Mouse (Mus musculus) adrenal gland, postnatal 4 days (tissue): ENCODE results near the gene Tdpoz2. TPM values are rescaled to one million over a fixed set of nuclear protein-coding genes. Genes with fewer than 3 reads are reported as not detected.
"Not testable (repeated sequence)": the region's sequence is repeated elsewhere in the genome, so short reads cannot be mapped to it uniquely, and the experiment has no call there.

Source experiments
- DNase-seq, 2 experiments: peaks; one replicate each; pipeline ENCODE4 v3.0.0; 2021 to 2022; ENCODE audit warnings: low spot score in 2 of 2, mixed read lengths in 2 of 2
- long read RNA-seq, 2 experiments: library from polyadenylated mRNA; stranded (forward); transcript quantifications; one replicate each; pipeline ENCODE4 v2.0.0; 2021
- total RNA-seq, 2 experiments: library from RNA; stranded (reverse); gene quantifications; 2 replicates each; pipeline ENCODE4 v1.2.3; 2021

Tdpoz2 gene
- 1 to 10 TPM; 1.5 to 1.9 TPM for total RNA-seq
- long read RNA-seq, experiment 1: 0 reads
- long read RNA-seq, experiment 2: 0 reads

DNA sequence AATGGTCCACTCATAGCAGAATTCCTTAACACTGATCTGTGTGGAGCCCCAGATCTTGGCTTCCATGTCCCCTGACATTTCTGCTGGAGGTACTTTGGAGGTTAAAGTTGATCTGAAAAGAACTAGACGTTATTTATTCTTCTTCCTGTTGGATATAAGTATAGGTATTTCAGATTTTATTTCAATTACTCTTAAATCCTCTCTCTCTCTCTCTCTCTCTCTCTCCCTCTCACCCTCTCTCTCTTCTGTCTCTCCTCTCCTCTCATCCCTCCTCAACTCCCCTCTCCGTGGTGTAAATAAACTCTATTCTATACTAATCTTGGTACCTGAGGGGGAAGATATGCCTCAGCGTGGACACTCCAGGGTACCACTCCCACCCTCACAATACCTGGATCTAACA is at the start of gene Tdpoz2:
Tdpoz2 (minus strand) TSS at position 101 of the 400 bp plus-strand sequence.
- DNase-seq: no peak

DNA sequence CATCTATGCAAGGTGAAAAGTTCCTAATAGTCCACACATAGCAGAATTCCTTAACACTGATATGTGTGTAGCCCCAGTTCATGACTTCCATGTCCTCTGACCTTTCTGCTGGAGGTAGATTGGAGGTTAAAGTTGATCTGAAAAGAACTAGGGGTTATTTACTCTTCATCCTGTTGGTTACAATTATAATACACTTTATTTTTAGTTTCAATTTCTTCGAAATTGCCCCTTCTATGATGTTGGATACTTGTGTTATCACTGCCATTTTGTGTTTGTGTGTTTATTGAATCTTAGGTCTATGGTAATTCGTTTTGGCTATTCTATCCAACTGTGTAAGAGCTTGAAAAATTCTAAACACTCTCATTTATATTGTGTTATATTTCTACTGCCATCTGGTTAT is 40.5 kb upstream of the Tdpoz2 start, which contains the start of gene Gm37596:
Gm37596 (minus strand) TSS at position 101 of the 400 bp plus-strand sequence.
- DNase-seq: not testable (repeated sequence)

DNA sequence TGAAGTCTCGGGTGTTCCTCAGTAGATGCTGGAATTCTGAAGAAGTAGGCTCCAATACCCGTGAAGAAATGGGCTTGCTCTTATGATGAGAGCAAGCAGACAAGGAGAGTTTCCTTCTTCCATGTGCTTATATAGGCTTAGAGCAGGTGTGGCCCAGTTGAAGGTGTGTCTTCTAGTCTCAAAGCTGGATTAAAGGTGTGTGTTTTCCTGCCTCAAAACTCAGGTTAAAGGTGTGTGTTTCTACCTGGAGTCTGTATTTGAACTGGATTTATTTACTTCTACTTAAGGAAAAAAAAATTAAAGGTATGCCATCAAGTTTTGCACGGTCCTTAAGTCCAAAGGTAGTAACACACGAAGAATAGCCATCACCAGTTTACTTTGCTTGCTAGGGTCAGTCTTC is 23.7 kb upstream of the Tdpoz2 start, which contains the start of gene Tdpoz1:
Tdpoz1 (minus strand) TSS at position 101 of the 400 bp plus-strand sequence.
- DNase-seq: not testable (repeated sequence)

DNA sequence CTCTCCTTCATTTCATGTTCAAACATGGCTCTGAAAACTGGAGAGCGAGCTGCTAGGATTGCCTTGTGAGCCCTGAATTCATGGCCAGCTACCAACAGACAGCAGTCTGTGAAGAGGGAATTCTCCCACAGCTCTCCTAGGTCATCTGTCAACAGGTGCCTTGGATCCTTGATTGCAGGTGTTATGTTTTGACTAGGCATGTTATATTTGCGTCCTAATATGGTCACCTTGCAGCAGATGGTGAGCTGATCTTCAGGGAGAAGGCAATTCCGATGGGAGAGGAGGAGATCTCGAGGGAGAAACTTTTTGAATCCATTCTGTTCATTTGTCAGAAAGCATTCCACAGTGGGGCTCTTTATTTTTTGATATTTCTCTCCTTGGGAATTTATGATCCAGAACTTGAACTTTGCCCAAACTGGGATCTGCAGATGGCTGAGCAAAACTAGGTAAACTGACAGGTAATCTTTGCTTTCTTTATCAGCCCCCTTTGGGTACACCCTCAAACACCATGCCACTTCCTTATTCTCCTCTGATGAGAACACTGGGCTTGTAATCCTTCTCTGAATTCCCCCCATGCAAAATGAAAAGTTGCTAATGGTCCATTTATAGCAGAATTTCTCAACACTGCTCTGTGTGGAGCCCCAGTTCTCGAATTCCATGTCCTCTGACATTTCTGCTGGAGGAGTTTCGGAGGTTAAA is 18.5 kb upstream of the Tdpoz2 start:
- not testable (repeated sequence) for DNase-seq

DNA sequence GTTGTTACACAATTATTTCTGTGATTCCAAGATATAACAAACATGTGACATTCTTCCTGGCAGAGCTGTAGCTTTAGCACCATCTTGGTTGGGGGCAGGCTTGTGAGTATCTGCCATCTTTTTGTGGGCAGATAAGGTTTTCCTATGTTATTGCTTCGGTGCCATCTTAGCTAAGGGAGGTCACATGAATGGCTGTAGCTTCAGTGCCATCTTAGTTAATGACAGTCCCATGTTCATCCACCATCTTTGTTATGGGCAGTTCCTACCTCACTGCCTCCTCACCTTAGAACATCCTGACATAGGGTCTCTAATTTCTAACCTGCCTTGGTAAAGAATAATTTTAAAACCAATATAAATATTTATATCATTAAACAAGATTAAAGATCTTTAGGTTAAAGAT is 1.8 kb upstream of the Tdpoz2 start:
- DNase-seq: no peak

DNA sequence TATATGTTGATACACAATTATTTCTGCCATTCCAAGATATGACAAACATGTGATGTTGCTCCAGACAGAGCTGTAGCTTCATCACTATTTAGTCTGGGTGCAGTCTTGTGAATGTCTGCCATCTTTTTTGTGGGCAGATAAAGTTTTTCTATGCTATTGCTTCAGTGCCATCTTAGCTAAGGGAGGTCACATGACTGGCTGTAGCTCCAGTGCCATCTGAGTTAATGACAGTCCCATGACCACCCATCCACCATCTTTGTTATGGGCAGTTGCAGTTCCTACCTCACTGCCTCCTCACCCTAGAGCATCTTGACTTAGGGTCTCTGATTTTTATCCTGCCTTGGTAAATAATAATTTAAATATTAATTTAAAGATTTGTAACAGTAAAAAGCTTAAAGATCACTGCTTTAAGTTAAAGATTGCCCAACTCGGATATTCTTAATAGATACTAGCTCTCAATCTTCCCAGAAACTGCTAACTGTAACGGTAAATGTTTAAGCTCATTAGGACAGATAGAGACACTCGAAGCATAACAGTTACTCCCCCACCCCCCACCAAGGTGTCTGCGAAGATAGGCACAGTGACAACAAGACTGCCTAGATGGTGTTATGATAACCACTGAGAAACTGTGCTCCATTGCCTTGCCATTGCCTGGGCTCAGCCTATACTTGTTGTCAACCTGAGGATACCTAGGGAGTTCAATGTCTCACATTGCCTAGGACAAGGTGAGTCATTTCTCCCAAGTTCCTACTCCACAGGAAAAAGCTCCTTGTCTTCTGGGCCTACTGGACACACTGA is 21.4 kb downstream of the Tdpoz2 start:
- not testable (repeated sequence) for DNase-seq

DNA sequence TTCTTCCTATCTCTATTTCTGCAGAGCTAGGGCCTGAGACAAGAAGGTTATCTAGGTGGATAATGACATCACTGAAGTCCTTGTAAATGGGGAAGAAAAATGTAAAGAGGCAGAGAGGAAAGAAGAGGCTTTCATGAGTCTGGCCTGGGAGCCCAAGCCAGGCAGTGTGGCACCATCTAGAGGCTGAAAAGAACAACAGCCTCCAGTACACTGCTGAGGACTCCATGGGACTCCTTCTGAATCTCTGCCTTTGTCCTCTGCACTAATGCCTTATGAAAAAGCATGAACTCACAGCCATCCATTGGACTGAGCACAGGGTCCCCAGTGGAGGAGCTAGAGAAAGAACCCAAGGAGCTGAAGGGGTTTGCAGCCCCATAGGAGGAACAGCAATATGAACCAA is 43.5 kb downstream of the Tdpoz2 start:
- not testable (repeated sequence) for DNase-seq

DNA sequence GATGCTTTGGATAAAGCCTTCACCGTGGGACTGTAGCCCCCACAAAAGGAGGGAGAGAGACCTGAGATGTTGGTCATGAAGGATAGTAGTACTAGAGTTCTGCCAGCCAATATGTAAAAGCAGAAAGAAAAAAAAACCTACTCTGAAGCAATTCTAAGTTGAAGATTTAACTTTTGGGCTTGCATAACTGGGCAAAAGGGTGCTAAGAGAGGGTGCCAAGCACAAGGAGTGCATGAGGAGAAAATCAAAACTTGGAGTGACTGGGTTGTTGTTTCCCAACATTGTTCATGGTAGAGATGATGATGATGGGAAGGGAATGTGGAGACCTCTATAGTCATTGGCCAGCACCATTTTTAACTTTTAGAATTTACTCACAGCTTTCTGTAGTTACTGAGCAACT is 50.6 kb downstream of the Tdpoz2 start:
- DNase-seq: no peak

Other genes starting within 250 kb of the Tdpoz2 start
- gene Tchh, start 210.4 kb downstream of the Tdpoz2 start, total RNA-seq: under 1 TPM; 0.59 to 0.98 TPM
- under 1 TPM in 1 of 2 experiments, not detected in 1; 0.22 TPM for gene Tchhl1, start 183.9 kb downstream of the Tdpoz2 start, total RNA-seq
- gene S100a11, start 132.2 kb downstream of the Tdpoz2 start, total RNA-seq: 100 to 1,000 TPM; 223 to 236 TPM
- gene S100a10, start 97.6 kb downstream of the Tdpoz2 start, total RNA-seq: 100 to 1,000 TPM; 198 to 205 TPM
- not detected for gene Tdpoz1, start 23.6 kb upstream of the Tdpoz2 start, total RNA-seq
- gene Gm37596, start 40.4 kb upstream of the Tdpoz2 start, total RNA-seq: not detected
- not detected for gene Gm5773, start 120.3 kb upstream of the Tdpoz2 start, total RNA-seq
- gene Tdpoz4, start 143.7 kb upstream of the Tdpoz2 start, total RNA-seq: not detected
- not detected for gene Tdpoz3, start 173.3 kb upstream of the Tdpoz2 start, total RNA-seq